Mouse (Mus musculus): Measurements from ENCODE around the gene Gm17416.

Gene Gm17416

DNA sequence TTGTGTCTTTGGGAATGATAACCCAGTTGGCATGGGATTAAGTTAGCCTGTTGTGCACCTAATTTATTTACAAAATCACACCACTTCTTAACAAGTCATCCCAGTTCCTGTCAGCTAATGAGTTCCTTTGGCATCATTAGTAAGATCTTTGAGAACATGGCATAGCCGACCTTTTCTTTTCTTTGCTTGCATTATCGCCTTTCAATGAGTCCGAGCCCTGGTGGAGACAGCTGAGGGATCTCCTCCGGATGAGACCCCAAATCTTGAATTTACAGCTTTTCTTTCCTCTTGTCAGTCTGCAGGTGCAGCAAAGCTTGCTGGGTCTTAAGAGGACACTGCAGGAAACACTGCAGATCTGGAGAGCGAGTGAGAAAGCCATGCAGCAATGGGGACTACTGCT lies at the start of gene Gm17416:
Gm17416 (plus strand) TSS at position 301 of the 400 bp plus-strand sequence.
- no peak for DNase-seq (ENCODE audit: low read depth, low spot score)

DNA sequence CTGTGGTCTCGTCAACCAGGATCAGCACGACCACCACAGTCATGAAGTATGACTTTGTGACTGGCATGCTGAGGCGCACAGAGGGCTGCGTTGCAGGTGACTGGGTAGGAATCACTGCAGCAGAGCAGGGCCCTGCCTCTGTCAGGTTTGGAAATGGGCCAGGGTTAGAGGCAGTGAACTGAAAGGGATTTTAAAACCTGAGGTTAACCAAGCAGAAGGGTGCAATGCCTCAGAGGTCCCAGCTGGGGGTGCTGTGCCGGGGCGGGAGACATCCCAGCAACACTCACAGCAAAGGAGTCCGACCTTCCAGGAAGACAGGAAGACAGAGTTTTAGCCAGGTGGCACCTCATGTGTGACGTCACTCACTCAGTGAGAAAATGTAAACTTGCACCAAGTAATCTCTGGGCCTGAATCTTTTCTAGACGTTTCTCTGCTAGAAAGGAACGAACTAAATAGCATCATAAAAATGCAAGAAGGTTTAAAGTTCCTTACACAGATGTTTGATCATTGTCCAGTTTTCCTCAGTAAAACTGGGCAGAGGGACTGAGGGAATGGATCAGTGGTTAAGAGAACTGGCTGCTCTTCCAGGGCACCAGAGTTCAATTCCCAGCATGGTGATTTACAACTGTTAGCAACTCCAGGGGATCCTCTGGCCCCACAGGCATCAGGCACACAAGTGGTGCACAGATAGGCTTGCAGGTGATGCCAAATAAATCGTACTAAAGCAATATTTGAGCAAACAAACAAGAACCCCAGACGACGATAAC lies 29.0 kb upstream of the Gm17416 start, which contains the start of gene Defb29:
Defb29 (minus strand) TSS at position 155 of the 767 bp plus-strand sequence.
- no peak for DNase-seq (ENCODE audit: low read depth, low spot score)

DNA sequence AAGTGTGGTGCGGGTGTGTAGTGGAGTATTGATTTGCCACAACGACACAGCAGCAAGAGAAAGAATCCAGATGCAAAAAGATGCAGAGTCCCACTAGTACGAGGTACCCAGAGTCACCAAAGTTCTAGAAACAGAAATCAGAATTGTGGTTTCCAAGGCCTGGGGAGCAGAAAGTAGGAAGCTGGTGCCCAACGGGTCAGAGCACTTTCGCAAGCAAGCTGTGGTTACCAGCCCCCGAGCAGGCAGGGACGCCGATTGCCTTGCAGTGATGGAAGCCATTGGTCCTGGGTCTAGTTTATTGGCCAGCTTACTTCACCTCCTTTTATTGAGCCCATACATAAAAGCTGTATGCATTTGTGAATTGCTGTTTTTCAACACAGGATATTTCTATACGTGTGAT lies 27.2 kb upstream of the Gm17416 start:
- no peak for DNase-seq (ENCODE audit: low read depth, low spot score)

DNA sequence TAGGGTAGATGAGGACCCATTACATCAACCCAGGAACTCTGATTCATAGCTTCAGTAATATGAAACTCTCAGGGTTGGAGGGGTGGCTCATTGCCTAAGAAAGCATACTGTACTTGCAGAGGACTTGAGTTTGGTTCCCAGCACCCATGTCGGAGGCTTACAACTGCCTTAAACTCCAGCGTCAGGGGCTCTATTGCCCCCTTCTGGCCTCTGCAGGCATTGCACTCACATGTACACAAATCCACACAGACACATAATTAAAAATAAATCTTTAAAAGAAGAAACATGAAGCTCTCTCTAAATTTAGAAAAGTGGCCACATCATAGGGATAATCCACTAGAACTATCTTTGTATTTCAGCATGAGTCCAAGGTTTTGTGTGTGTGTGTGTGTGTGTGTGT lies 26.2 kb upstream of the Gm17416 start:
- no peak for DNase-seq (ENCODE audit: low read depth, low spot score)

GRCm38 (mm10) chr2:152543478-152543877 lies 25.7 kb upstream of the Gm17416 start:
- DNase-seq (ENCODE audit: low read depth, low spot score) = no peak

- DNase-seq (ENCODE audit: low read depth, low spot score) = peak; percentile 28
These were observed 24.4 kb upstream of the Gm17416 start for GRCm38 (mm10) chr2:152544691-152545090.

DNA sequence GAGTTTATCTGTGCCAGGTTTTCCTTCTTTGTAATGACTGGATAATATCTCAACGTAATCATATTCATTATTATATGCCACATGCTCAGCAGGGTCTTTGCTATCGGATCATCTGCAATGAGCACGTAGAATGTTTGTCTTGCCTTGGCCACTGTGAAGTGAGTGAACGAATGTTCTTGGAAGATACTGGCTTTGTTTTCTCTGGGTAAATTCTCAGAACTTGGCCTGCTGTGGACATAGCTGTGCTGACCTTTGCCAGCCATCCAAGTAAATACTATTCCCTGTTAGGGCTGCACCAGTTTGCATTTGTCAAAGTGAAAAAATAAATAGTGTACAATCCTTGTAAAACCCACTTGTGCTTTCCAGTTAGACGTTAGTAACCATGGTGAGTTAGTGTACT lies 21.0 kb upstream of the Gm17416 start:
- DNase-seq (ENCODE audit: low read depth, low spot score) = no peak

DNA sequence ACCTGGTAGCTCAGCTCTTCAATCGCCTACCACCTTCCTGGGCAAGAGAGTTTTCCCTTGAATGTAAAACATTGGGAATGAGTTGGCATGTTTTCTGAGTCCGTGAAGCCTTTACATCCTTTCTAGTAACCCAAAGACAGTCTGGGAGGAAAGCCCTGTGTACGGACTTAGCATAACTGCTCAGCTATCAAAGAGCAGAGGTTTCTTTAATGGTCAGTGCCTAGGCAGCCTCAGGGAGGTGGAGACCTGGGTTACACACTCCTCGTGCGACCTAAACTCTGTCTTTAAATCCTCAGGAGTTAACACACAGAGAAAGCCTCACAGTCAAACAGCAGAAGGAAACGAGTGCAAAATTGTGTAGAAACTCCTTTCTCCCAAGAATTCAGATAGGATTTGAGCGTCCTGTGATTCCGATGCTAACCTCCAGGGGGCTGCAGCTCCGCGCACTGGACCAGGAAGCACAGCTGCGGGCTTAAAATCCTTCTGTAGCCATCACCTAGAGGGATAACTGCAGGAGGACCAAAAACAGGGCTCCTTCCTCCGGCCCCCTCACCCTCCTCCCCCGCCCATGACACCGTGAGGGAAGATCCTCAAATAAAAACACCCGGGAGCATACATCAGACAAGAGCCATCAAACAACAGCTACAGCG lies 15.2 kb upstream of the Gm17416 start:
- peak; percentile 20 for DNase-seq (ENCODE audit: low read depth, low spot score)

DNA sequence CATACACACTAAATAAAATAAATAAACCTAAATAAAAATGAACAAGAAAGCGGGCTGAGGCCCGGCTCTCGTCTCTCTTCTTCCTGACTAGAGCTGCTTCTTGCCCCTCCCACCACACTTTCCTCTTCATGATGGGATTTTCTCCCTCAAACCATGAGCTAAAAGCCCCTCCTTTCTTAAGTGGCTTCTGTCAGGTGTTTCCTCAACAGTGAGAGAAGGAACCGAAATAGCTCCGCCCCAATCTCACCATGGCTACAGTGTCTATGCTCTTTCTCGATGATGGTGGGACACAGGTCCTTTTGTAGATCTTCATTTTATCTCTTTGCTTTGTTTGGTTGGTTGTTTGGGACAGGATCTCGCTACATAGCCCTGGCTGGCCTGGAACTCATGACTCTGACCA lies 12.5 kb upstream of the Gm17416 start:
- DNase-seq (ENCODE audit: low read depth, low spot score) = no peak

GRCm38 (mm10) chr2:152569881-152570280 lies 743 bp downstream of the Gm17416 start:
- DNase-seq (ENCODE audit: low read depth, low spot score) = no peak

DNA sequence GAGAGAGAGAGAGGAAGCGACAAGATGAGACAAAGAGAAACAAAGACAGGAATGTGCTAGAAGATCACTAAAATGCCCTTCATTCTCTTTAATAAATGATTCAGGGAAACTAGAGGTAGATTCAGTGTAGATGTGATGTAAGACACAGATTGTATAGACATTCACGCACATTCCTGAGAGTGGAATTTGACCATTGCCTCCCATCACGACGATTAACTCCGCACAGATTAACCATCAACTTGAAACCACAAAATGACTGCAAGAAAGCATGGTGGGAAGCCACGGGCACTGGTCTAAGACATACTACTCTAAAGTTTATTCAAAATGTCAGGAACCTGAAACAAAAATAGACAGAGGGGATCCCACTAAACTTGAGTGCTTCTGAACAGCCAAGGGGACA lies 1.2 kb downstream of the Gm17416 start:
- no peak for DNase-seq (ENCODE audit: low read depth, low spot score)

- no peak for DNase-seq (ENCODE audit: low read depth, low spot score)
These were observed 3.1 kb downstream of the Gm17416 start, which contains the start of gene Defb21 for GRCm38 (mm10) chr2:152572114-152572794. Defb21 (plus strand) TSS chr2:152572744.

DNA sequence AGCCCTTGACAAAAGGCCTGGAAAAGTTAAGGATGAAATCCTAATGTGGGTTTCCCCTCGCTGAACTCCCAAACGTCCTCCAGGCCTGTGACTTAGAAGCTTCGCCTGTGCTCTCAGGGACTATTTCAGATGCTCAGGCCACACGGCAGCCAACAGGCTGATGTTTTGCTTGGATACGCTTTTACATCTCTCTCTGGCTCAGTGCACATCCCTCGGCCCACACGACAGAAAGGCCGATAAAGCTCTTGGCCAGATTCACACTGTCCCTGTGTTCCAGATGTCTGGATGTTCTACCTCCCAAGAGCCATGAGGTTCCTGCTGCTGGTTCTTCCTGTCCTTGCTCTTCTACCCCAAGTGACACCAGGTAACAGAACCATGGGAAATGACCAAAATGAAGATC lies 4.3 kb downstream of the Gm17416 start:
- DNase-seq (ENCODE audit: low read depth, low spot score) = no peak

DNA sequence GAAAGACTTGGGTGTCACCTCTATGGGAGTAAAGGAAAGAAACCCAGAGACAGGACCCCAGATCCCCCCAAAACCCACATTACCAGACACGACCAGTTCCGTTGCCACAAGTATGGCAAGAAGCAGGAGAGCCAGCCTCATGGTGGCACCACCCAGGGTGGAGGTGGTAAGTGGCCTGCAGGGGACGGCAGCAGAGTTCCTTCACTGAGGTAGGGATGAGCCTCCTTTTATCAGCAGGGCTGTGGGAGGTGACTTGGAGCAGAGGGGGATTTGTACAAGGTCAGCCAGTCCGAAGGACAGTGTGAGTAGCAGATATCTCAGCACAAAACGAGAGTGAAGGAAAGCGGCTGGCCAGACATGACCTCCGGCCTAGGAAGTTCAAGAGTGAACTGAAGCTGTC lies 11.0 kb downstream of the Gm17416 start, which contains the start of gene Defb19:
Defb19 (minus strand) TSS at position 206 of the 400 bp plus-strand sequence.
- DNase-seq (ENCODE audit: low read depth, low spot score) = no peak

- no peak for DNase-seq (ENCODE audit: low read depth, low spot score)
These were observed 11.5 kb downstream of the Gm17416 start for GRCm38 (mm10) chr2:152580612-152581011.

- DNase-seq (ENCODE audit: low read depth, low spot score) = no peak
These were observed 17.9 kb downstream of the Gm17416 start for GRCm38 (mm10) chr2:152586926-152587560.

DNA sequence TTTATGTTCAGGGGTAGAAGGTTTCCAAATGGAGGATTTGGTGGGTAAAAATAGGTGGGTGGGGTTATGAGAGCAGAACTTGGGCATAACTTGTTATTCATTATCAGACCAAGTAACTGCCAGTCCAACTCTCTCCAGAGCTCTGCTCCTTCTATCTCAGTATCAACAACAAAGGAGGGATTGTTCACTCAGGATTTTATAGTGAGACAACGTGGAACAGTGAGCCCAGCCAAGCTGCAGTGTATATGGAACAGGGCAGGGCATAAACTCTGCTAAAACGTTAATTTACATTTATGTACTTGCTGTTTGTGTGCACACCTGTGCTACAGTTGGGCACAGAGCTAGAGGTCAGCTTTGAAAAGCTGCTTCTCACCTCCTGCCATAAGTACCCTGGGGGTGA lies 19.3 kb downstream of the Gm17416 start:
- DNase-seq (ENCODE audit: low read depth, low spot score) = no peak

DNA sequence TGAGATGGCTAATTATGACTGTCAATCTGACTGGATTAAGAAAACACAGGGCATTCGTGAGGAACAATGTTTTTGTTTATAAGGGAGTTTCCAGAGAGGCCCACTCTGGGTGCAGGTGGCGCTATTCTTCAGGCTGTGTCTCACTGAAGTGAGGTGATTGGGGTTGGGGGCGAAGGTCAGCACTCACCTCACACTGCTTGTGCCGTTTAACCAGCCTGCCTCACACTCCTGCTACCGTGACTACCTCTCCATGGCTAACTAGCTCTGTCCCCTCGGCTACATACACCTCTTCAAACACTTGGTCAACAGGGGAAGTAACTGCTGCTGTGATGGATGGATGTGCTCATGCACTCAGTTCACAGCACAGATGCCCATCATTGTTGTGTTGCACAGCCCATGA lies 19.9 kb downstream of the Gm17416 start:
- no peak for DNase-seq (ENCODE audit: low read depth, low spot score)

DNA sequence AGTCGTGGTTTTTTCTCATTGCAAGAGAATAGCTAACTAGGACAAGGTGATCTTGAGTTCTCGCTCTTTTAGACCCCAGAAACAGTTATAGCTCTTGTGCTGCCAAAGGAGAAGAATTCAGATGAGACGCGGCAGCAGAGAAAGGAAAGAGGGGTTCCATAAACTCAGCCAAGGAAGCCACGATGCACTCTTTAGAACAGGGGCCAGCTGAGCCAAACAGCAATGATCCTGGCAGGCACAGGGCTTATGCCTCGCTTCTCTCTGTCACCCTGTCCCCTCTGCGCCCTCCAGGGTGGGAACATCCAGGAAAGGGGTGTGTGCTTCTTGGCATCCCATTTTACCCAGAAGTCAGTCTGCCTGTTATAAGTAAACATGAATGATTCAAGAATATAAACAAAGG lies 30.2 kb downstream of the Gm17416 start, which contains the start of gene Defb45:
Defb45 (minus strand) TSS at position 101 of the 400 bp plus-strand sequence.
- DNase-seq (ENCODE audit: low read depth, low spot score) = no peak

DNA sequence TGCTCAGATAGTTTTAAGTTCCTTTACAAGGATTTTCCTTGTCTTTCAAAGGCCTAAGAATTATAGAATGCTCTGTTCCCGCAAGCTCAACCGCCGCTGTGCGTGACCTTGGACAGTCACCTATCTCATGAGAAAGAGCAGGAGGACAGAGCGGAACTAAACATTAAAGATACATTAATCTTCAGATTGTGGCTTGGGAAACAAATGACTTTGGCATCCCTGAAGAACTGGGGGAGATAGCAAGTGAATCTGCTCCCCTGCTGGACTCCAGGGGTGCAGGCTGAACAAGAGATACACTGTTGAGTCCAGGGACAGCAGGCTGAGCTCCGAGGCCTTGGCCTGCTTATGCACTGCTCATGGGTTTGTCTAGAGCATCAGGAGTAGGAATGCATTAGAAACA lies 30.9 kb downstream of the Gm17416 start:
- no peak for DNase-seq (ENCODE audit: low read depth, low spot score)

- no peak for DNase-seq (ENCODE audit: low read depth, low spot score)
These were observed 32.3 kb downstream of the Gm17416 start for GRCm38 (mm10) chr2:152601275-152601960.

All from retina, adult 2 months (tissue).